ENCODE assay signal across 19 mouse cellular contexts in the genomic region with DNA sequence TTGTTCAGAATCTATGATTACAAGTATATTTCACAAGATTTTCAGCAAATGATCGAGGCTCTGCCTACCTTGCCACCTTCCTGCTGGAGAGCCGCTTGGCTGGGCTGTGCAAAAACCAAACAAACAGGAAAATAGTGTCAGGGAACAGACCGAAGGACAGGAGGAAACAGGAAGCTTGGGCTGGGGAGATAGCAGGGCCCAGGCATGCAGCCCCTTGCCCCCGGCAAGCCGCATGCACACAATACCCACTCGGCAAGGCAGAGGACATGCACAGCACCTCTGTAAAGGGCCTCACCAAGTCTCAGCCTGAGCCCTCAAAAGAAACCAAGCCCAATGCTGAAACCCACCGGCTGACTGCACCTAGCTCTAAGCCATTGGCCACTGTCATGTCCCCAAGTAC. TPM values are rescaled to one million over a fixed set of nuclear protein-coding genes. Genes with fewer than 3 reads are reported as not detected.
A peak's percentile ranks its signal among the peaks of the same experiment; 100 is the strongest.
DNase-seq lines count a peak whose midpoint lies in the region; ATAC-seq and TF ChIP-seq lines count a peak whose summit lies in the region.
"Had no signal": no experiment of that assay in that cellular context is flagged by ENCODE, and none has a peak within 500 bp of the region (broad histone marks: within the 10 kb centered on the region; RNA-seq: fewer than 3 reads in every experiment).

No protein-coding gene starts in this region.

- H3K27ac ChIP-seq in heart, embryonic 10.5 days = peak overlapping the region; percentile 74
- peak overlapping the region; percentile 56; the same call in 1 of the 2 replicates for H3K27ac ChIP-seq in kidney, embryonic 15.5 days
- H3K27ac ChIP-seq in kidney, adult 2 months (ENCODE audit: insufficient read depth, low read depth, low read length) = no peak overlapping the region
- H3K27ac ChIP-seq in liver, embryonic 13.5 days = peak overlapping the region; percentile 29
- H3K27ac ChIP-seq: embryonic facial prominence, embryonic 10.5 days; limb, embryonic 15.5 days; neural tube, embryonic 12.5 days had no signal

- no peak for ATAC-seq in kidney, embryonic 15.5 days (replicated peaks; ENCODE audit: low FRiP score)
- no peak for ATAC-seq in megakaryocyte, adult 5-6 weeks (ENCODE audit: poor library complexity, severe bottlenecking)
- no peak for ATAC-seq in liver, embryonic 13.5 days (ENCODE audit: low read depth)
- ATAC-seq: intestine, postnatal 0 days; Patski had no signal

- no peak overlapping the region for H3K4me3 ChIP-seq in heart, embryonic 10.5 days
- H3K4me3 ChIP-seq in kidney, embryonic 15.5 days (replicated peaks) = no peak overlapping the region
- no peak overlapping the region for H3K4me3 ChIP-seq in kidney, adult 2 months (ENCODE audit: insufficient read depth, low read depth, low read length)
- peak overlapping the region; percentile 51 for H3K4me3 ChIP-seq in megakaryocyte, embryonic 14.5 days (replicated peaks)
- no peak overlapping the region for H3K4me3 ChIP-seq in liver, embryonic 13.5 days (replicated peaks)
- H3K4me3 ChIP-seq: embryonic facial prominence, embryonic 10.5 days; limb, embryonic 15.5 days; neural tube, embryonic 12.5 days had no signal

- TF ChIP-seq POLR2A in kidney, adult 2 months (IDR thresholded peaks at IDR 0.05; ENCODE audit: low read depth, low read length) = no peak

- H3K36me3 ChIP-seq in heart, embryonic 10.5 days = peaks cover 33% of the 10 kb centered on the region
- H3K36me3 ChIP-seq in kidney, embryonic 15.5 days = peaks cover 56% of the 10 kb centered on the region
- H3K36me3 ChIP-seq in kidney, adult 2 months (ENCODE audit: control insufficient read depth, insufficient read depth, low read length) = peaks cover 6% of the 10 kb centered on the region; the same call in 1 of the 2 replicates
- no peaks in the 10 kb centered on the region for H3K36me3 ChIP-seq in megakaryocyte, embryonic 14.5 days (replicated peaks; ENCODE audit: low read length)
- H3K36me3 ChIP-seq in liver, embryonic 13.5 days = no peaks in the 10 kb centered on the region

- H3K9ac ChIP-seq in kidney, embryonic 15.5 days = no peak overlapping the region
- 0 out of 2 replicates have a peak overlapping the region, but pooled peaks have one; percentile 30 for H3K9ac ChIP-seq in liver, embryonic 13.5 days
- H3K9ac ChIP-seq: forebrain, postnatal 0 days; limb, embryonic 15.5 days; neural tube, embryonic 12.5 days had no signal

- 55% methylated on average over 7 of the region's 7 CpGs for WGBS in heart, embryonic 10.5 days
- WGBS in kidney, embryonic 15.5 days = 86% methylated on average over 7 of the region's 7 CpGs
- WGBS in kidney, adult 2 months = 61% methylated on average over 7 of the region's 7 CpGs
- 15% methylated on average over 7 of the region's 7 CpGs for WGBS in liver, embryonic 13.5 days (ENCODE audit: insufficient replicate concordance)

- no peaks in the 10 kb centered on the region for H3K9me3 ChIP-seq in heart, embryonic 10.5 days
- H3K9me3 ChIP-seq in kidney, embryonic 15.5 days (replicated peaks) = no peaks in the 10 kb centered on the region
- H3K9me3 ChIP-seq in megakaryocyte, embryonic 14.5 days = peaks cover 2% of the 10 kb centered on the region
- no peaks in the 10 kb centered on the region for H3K9me3 ChIP-seq in liver, embryonic 13.5 days (replicated peaks)
- H3K9me3 ChIP-seq: embryonic facial prominence, embryonic 10.5 days; limb, embryonic 15.5 days; neural tube, embryonic 12.5 days had no signal

- DNase-seq in heart, embryonic 10.5 days (ENCODE audit: low spot score) = no peak
- no peak for DNase-seq in heart, postnatal 25 days (ENCODE audit: low spot score)
- no peak for DNase-seq in kidney, adult 2 months
- DNase-seq in liver, embryonic 13.5 days = no peak
- no peak for DNase-seq in right cerebral cortex, postnatal 10 days (ENCODE audit: low spot score in 2 of 2)

- intact Hi-C loops in heart, postnatal 25 days (cut with DNase I) = loop anchor here (1.0 kb wide), 1 partner anchor 114 kb away; no protein-coding TSS in a partner anchor

- peaks cover 40% of the 10 kb centered on the region for H3K4me1 ChIP-seq in heart, embryonic 10.5 days
- H3K4me1 ChIP-seq in kidney, embryonic 15.5 days = peaks cover 12% of the 10 kb centered on the region
- H3K4me1 ChIP-seq in kidney, adult 2 months (ENCODE audit: control insufficient read depth, insufficient read depth, low read length) = peaks cover 19% of the 10 kb centered on the region; the same call in 1 of the 2 replicates
- peaks cover 68% of the 10 kb centered on the region for H3K4me1 ChIP-seq in megakaryocyte, embryonic 14.5 days
- peaks cover 68% of the 10 kb centered on the region for H3K4me1 ChIP-seq in liver, embryonic 13.5 days (replicated peaks)
- H3K4me1 ChIP-seq: neural tube, embryonic 12.5 days had no signal

- no peaks in the 10 kb centered on the region for H3K27me3 ChIP-seq in heart, embryonic 10.5 days (ENCODE audit: insufficient read depth, poor library complexity, severe bottlenecking)
- no peaks in the 10 kb centered on the region for H3K27me3 ChIP-seq in kidney, embryonic 15.5 days
- H3K27me3 ChIP-seq in kidney, adult 2 months (replicated peaks; ENCODE audit: control insufficient read depth, insufficient read depth, low read length) = no peaks in the 10 kb centered on the region
- peaks cover 71% of the 10 kb centered on the region for H3K27me3 ChIP-seq in megakaryocyte, embryonic 14.5 days (replicated peaks)
- peaks cover 6% of the 10 kb centered on the region for H3K27me3 ChIP-seq in liver, embryonic 13.5 days
- H3K27me3 ChIP-seq: limb, embryonic 15.5 days; neural tube, embryonic 12.5 days; Patski had no signal

- TF ChIP-seq CTCF in kidney, adult 2 months (conservative IDR thresholded peaks at IDR 0.05; ENCODE audit: insufficient read depth, insufficient read length, low read depth, low read length) = no peak

- no peak overlapping the region for H3K4me2 ChIP-seq in kidney, embryonic 15.5 days
- H3K4me2 ChIP-seq in liver, embryonic 13.5 days = peak overlapping the region; percentile 21; the same call in 1 of the 2 replicates
- H3K4me2 ChIP-seq: limb, embryonic 15.5 days; neural tube, embryonic 12.5 days had no signal

RNA-seq across cellular contexts. Expression of gene Capn15, which starts 23.2 kb away (rescaled TPM):
- 20.1 and 21.4 TPM in 2 replicates for polyA plus RNA-seq in heart, embryonic 10.5 days (2016; fragmentation: Nextera tagmentation; extraction: Ambion mirVana)
- total RNA-seq in heart, postnatal 25 days (2021) = 1 to 10 TPM; 7.1 to 7.8 TPM
- 22.7 and 31.6 TPM in 2 replicates for polyA plus RNA-seq in kidney, embryonic 15.5 days (2015; fragmentation: Nextera tagmentation; extraction: Ambion mirVana)
- 24.0 and 31.6 TPM in 2 replicates for polyA plus RNA-seq in kidney, adult 2 months (2012; rRNA removed)
- 12.2 and 39.3 TPM in 2 replicates for polyA plus RNA-seq in megakaryocyte, embryonic 14.5 days (2012; ENCODE audit: insufficient read depth, low replicate concordance)
- total RNA-seq in megakaryocyte, adult 5-6 weeks (2015) = 9.1 and 10.4 TPM in 2 replicates
- 3.5 and 3.7 TPM in 2 replicates for total RNA-seq in megakaryocyte, adult 5-6 weeks (2017)
- polyA plus RNA-seq in liver, embryonic 13.5 days (2015; fragmentation: Nextera tagmentation; extraction: Ambion mirVana) = 11.1 and 12.3 TPM in 2 replicates

RNA-seq across cellular contexts. Expression of gene A930017K11Rik, which starts 56.4 kb away (rescaled TPM):
- 0.20 and 0.55 TPM in 2 replicates for polyA plus RNA-seq in heart, embryonic 10.5 days (2016; fragmentation: Nextera tagmentation; extraction: Ambion mirVana)
- total RNA-seq in heart, postnatal 25 days (2021) = under 1 TPM; 0.17 to 0.18 TPM
- 5.4 and 5.7 TPM in 2 replicates for polyA plus RNA-seq in kidney, embryonic 15.5 days (2015; fragmentation: Nextera tagmentation; extraction: Ambion mirVana)
- polyA plus RNA-seq in kidney, adult 2 months (2012; rRNA removed) = 7.2 and 8.3 TPM in 2 replicates
- not detected in 2 replicates for polyA plus RNA-seq in megakaryocyte, embryonic 14.5 days (2012; ENCODE audit: insufficient read depth, low replicate concordance)
- total RNA-seq in megakaryocyte, adult 5-6 weeks (2015) = not detected in 2 replicates
- total RNA-seq in megakaryocyte, adult 5-6 weeks (2017) = not detected in 2 replicates
- 0.24 and 0.32 TPM in 2 replicates for polyA plus RNA-seq in liver, embryonic 13.5 days (2015; fragmentation: Nextera tagmentation; extraction: Ambion mirVana)
- total RNA-seq: adrenal gland, postnatal 14 days; gastrocnemius, adult 8-10 months had no signal
- polyA plus RNA-seq: activated CD4-positive, CD25-positive, alpha-beta regulatory T cell, adult 4 months; heart, postnatal 0 days; spleen, adult 2 months had no signal
